Mouse (Mus musculus) stomach, embryonic 16.5 days (tissue): ENCODE data around the gene Msmb. TPM values are rescaled to one million over a fixed set of nuclear protein-coding genes. Genes with fewer than 3 reads are reported as not detected.
"Not testable (repeated sequence)": the region's sequence is repeated elsewhere in the genome, so short reads cannot be mapped to it uniquely, and the experiment has no call there.

Source experiments
- ATAC-seq: fragments of 200-750 bp; cut with Nextera tagmentation; 2 replicates; pipeline ENCODE4 v1.8.0; 2017; ENCODE audit warnings: moderate number of reproducible peaks, moderate TSS enrichment; ENCODE audit not compliant: insufficient read depth, low FRiP score
- H3K27ac ChIP-seq: fragments of 300-500 bp; sonication (generic); 2 replicates; pipeline ENCODE4 v1.5.1; 2014; ENCODE audit warnings: low read length
- H3K27me3 ChIP-seq: fragments of 300-500 bp; sonication (generic); 2 replicates; pipeline ENCODE4 v1.6.1; 2014; ENCODE audit warnings: low read length, control low read depth, mixed read lengths; ENCODE audit not compliant: control insufficient read depth, insufficient read depth
- H3K36me3 ChIP-seq: fragments of 300-500 bp; sonication (generic); 2 replicates; pipeline ENCODE4 v1.6.1; 2014; ENCODE audit warnings: low read length; ENCODE audit not compliant: control insufficient read depth, insufficient read depth
- H3K4me1 ChIP-seq: fragments of 300-500 bp; sonication (generic); 2 replicates; pipeline ENCODE4 v1.6.1; 2014; ENCODE audit warnings: low read length, control low read depth, mixed read lengths; ENCODE audit not compliant: control insufficient read depth, insufficient read depth
- H3K4me2 ChIP-seq: fragments of 300-500 bp; sonication (generic); 2 replicates; pipeline ENCODE4 v1.6.1; 2014; ENCODE audit warnings: low read depth, low read length, mixed read lengths
- H3K4me3 ChIP-seq: fragments of 300-500 bp; sonication (generic); replicated peaks from 2 replicates; pipeline ENCODE4 v1.5.1; 2014; ENCODE audit warnings: mild to moderate bottlenecking, low read length
- H3K9ac ChIP-seq: fragments of 300-500 bp; sonication (generic); 2 replicates; pipeline ENCODE4 v1.6.1; 2014; ENCODE audit warnings: low read length
- H3K9me3 ChIP-seq: fragments of 300-500 bp; sonication (generic); replicated peaks from 2 replicates; pipeline ENCODE4 v1.6.1; 2016; ENCODE audit warnings: low read length, control low read depth; ENCODE audit not compliant: control insufficient read depth
- WGBS: fragments of 180-500 bp; shearing (Covaris S2); extraction: QIAGEN DNeasy Blood & Tissue Kit; methylation state at CpG from one replicate; pipeline ENCODE4 v1.1.7; 2014; 5-methylcytosine and 5-hydroxymethylcytosine counted together
- polyA plus RNA-seq: library from polyadenylated mRNA; unstranded; fragments of >200 nt; fragmentation: Nextera tagmentation; extraction: Ambion mirVana; gene quantifications from 2 replicates; pipeline ENCODE4 v1.2.1, GENCODE M21; 2015

The Msmb gene
- polyA plus RNA-seq, 1 experiment from 2014 or later, result not detected

DNA sequence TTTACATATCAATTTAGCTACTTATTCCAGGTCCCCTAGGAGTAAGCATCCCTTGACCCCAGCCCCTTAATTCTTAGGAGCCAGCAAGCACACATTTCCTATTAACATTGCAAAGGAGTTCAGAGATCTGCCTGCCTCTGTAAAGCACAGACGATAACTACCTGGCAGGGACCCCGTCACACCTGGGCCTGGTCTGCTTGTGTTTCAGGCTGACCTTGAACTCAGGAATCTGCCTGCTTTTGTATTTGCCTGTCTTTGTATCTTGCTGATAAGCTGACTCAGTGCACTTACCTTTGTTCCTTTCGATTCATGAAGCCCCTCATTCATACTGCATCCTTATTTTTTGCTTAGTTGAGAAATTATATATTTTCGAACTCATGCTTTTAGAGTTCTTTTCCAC is 34.9 kb upstream of the Msmb start:
- H3K4me3 ChIP-seq, result no peak overlapping the region
- no peak overlapping the region for H3K4me2 ChIP-seq
- WGBS, result 90% methylated on average over 4 of the region's 4 CpGs
- no peaks in the 10 kb centered on the region for H3K27me3 ChIP-seq
- H3K36me3 ChIP-seq, result 0 out of 2 replicates have a peak, but pooled peaks cover 3% of the 10 kb centered on the region
- no peaks in the 10 kb centered on the region for H3K4me1 ChIP-seq
- ATAC-seq, result no peak
- no peaks in the 10 kb centered on the region for H3K9me3 ChIP-seq
- no peak overlapping the region for H3K27ac ChIP-seq
- H3K9ac ChIP-seq, result no peak overlapping the region

DNA sequence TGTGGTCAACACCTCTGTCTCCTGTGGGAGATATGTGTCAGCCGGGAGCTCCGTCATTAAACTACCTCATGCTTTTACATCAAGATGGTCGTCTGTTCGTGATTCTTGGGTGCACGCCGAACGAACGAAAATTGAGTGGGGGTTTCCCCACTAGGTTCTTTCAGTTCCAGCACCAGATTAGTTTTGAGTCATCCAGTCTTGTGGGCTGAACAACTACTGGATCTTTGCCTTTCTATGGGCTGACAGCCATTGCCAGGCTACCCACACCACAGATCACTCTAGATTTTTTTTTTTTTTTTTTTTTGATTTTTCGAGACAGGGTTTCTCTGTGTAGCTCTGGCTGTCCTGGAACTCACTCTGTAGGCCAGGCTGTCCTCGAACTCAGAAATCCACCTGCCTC is 29.7 kb upstream of the Msmb start:
- not testable (repeated sequence) for H3K4me1 ChIP-seq, H3K36me3 ChIP-seq, H3K9me3 ChIP-seq, ATAC-seq, H3K27me3 ChIP-seq, H3K27ac ChIP-seq, H3K9ac ChIP-seq, H3K4me2 ChIP-seq, H3K4me3 ChIP-seq
- WGBS, result 89% methylated on average over 10 of the region's 10 CpGs

DNA sequence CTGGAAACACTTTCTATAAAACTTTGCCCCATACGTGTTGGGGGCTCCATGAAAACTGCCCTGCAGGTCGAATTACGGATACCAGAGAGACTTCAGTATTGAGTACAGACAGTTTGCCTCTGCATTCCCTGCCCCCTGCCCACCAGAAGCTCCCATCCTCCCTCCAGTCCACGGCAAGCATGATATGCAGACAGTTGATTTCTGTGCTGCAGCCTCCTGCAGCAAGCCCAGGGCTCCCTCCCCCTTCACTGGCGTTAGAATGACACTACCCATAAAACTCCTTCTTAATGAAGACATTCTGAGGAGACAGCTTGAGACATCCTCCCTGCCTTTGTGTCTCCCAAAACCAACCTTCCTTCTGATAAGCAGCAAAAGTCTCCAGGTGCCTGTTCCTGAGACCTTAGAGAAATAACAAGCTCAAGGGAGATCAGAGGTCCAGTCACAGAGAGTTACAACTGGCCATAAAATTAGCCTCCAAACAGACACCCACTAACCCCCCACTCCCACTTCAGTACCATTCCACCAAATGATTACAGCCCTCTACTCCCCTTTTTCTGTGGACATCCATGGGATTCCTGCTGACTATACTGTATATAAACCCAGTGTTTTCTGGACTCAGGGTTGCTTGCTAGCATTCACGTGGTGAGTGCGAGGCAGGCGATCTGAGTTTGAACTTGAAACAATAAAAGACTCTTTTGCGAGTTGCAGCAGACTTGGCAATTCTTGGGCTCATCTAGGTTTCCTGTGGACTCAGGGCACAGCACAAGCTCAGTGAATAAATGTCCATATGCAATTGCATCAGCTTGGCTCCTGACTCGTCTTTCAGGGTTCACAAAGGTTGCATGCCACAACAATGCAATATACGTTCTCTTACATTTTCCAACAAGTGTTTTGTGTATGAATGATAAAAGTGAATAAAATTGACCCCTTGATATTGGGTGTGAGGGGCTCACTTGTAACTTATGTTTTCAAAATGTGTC is 20.6 kb upstream of the Msmb start:
- Histone ChIP-seq H3K4me3 (no peak overlapping the region), H3K4me1 (no peaks in the 10 kb centered on the region), H3K36me3 (no peaks in the 10 kb centered on the region), H3K9me3 (no peaks in the 10 kb centered on the region), H3K9ac (no peak overlapping the region), H3K27me3 (no peaks in the 10 kb centered on the region), H3K27ac (no peak overlapping the region), H3K4me2 (no peak overlapping the region)
- WGBS, result 70% methylated on average over 11 of the region's 11 CpGs
- ATAC-seq, result no peak

DNA sequence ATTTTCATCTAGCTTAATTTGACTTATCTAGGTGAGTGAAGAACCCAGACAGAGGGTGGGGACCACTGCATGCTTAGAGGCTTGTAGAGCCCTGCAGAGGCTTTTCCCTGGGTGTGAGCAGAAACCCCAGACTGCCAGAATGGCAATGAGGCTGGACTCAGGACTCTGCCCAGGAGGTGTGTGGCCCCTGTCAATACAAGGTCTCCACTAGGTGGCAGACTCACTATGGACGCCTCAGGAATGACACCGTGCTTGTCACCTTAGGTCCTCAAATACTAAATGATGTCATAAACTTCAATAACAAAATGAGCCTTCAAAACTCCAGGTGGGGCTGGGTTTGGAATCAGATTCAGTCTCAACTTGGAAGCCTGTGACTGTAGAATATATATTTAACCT is 19.9 kb upstream of the Msmb start:
- WGBS, result 53% methylated on average over 2 of the region's 2 CpGs
- no peaks in the 10 kb centered on the region for H3K4me1 ChIP-seq

DNA sequence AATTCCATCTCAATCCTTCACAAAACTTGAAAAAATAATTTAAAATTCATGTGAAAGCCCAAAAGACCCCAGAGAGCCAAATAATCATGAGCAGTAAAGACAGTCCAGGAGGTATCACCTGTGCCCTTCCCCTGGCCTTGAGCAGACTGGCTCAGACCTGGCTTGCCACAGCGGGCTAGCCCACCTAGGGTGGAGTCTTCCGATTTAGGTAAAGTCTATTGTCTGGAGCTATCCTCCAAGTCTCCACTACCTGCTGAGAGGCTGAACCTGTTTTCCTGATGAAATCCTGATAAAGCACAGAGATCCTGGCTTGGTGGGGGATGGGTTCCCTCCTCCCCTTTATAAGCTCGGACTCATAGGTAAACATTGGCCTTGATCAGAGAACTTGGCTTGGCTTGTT is 17.6 kb upstream of the Msmb start:
- Histone ChIP-seq H3K36me3 (no peaks in the 10 kb centered on the region), H3K27ac (no peak overlapping the region), H3K9me3 (no peaks in the 10 kb centered on the region), H3K27me3 (no peaks in the 10 kb centered on the region), H3K4me3 (no peak overlapping the region), H3K4me2 (no peak overlapping the region), H3K9ac (no peak overlapping the region), H3K4me1 (no peaks in the 10 kb centered on the region)
- no peak for ATAC-seq
- 55% methylated on average over 3 of the region's 3 CpGs for WGBS

More for the DNA sequence above, 19.9 kb upstream of the Msmb start:
- ATAC-seq, result no peak
- Histone ChIP-seq H3K4me2 (no peak overlapping the region), H3K9me3 (no peaks in the 10 kb centered on the region), H3K27me3 (no peaks in the 10 kb centered on the region), H3K27ac (no peak overlapping the region), H3K9ac (no peak overlapping the region), H3K4me3 (no peak overlapping the region), H3K36me3 (no peaks in the 10 kb centered on the region)

DNA sequence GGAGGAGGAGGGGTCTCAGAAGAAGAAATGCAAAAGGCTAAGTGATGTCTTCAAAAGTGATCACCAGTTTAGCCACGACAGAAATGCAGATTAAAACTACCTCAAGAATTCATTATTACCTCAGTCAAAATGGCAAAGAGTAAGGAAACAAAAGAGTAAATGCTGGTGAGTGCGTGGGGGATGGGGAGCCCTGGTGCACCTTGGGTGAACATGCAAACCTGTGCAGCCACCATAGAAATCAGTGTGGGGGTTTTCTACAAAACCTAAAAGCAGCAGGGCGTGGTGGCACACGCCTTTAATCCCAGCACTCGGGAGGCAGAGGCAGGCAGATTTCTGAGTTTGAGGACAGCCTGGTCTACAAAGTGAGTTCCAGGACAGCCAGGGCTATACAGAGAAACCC is 16.6 kb upstream of the Msmb start:
- not testable (repeated sequence) for H3K9me3 ChIP-seq, ATAC-seq, H3K4me3 ChIP-seq, H3K36me3 ChIP-seq, H3K9ac ChIP-seq, H3K4me1 ChIP-seq, H3K27me3 ChIP-seq, H3K27ac ChIP-seq, H3K4me2 ChIP-seq
- WGBS, result 83% methylated on average over 5 of the region's 5 CpGs

DNA sequence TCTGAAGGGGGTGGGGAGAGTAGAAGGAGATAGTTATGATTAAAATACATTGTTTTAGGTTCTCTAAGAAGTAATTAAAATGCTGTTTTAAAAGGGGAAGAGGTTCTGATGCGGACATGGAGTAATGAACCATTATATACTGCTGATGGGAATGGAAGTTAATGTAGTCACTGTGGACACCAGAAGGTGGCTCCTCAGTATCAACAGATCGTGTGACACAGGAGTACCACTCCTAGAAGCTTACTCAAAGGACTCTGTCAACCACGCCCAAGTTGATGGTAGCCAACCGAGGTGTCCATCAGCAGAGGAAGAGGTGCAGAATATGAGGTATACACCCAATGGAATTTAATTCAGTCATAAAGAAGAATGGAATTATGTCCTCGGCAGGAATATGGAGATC is 13.4 kb upstream of the Msmb start:
- no peak for ATAC-seq
- no peaks in the 10 kb centered on the region for H3K9me3 ChIP-seq
- H3K4me1 ChIP-seq, result no peaks in the 10 kb centered on the region
- H3K4me2 ChIP-seq, result no peak overlapping the region
- H3K4me3 ChIP-seq, result no peak overlapping the region
- H3K27ac ChIP-seq, result no peak overlapping the region
- no peaks in the 10 kb centered on the region for H3K27me3 ChIP-seq
- WGBS, result 72% methylated on average over 5 of the region's 5 CpGs
- H3K9ac ChIP-seq, result no peak overlapping the region
- H3K36me3 ChIP-seq, result no peaks in the 10 kb centered on the region

DNA sequence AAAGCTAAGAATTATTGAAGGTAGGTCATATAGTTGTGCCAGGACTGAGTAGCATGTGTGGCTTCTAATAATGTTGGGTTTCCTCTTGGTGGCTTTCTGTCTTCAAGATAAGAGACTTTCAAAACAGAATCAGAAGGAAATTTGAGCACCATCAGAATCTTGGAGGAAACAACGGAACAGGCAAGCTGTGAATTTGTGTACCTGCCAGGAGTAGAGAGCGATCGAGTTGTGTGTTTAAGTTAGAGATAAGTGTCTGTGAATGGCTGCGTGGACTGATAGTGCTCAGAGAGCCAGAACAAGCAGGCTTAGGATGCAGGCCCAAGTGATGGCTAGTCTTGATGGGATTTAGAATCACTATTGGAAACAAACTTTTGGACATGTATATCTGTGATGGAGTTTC is 10.0 kb upstream of the Msmb start:
- H3K4me1 ChIP-seq, result peaks cover 6% of the 10 kb centered on the region; the same call in 1 of the 2 replicates
- H3K9ac ChIP-seq, result no peak overlapping the region
- no peaks in the 10 kb centered on the region for H3K36me3 ChIP-seq
- H3K27me3 ChIP-seq, result no peaks in the 10 kb centered on the region
- no peaks in the 10 kb centered on the region for H3K9me3 ChIP-seq
- 46% methylated on average over 4 of the region's 4 CpGs for WGBS
- H3K27ac ChIP-seq, result no peak overlapping the region
- ATAC-seq, result no peak
- H3K4me3 ChIP-seq, result no peak overlapping the region
- no peak overlapping the region for H3K4me2 ChIP-seq

DNA sequence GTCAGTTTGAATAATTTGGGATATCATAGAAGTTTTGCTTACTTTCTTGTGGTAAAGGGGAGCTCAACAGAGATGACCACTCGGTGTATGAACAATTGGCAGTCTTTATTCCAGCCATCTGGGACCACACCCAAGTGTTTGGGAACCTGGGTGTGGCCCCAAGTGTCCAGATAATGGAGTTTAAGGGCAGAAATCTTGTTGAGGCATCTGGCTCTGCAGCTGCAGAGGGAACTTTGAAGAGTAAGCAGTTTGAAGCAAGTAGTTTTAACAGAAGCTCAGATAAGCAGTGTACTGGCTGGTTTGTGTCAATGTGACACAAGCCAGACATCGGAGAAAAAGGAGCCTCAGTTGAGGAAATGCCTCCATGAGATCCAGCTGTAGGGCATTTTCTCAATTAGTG is 7.5 kb upstream of the Msmb start:
- ATAC-seq, result peak; percentile 40; the same call in 1 of the 2 replicates
- Histone ChIP-seq H3K27ac (peak overlapping the region; percentile 49; the same call in 1 of the 2 replicates), H3K4me3 (no peak overlapping the region), H3K9ac (no peak overlapping the region), H3K4me2 (no peak overlapping the region), H3K4me1 (peaks cover 6% of the 10 kb centered on the region; the same call in 1 of the 2 replicates), H3K9me3 (no peaks in the 10 kb centered on the region), H3K27me3 (no peaks in the 10 kb centered on the region), H3K36me3 (no peaks in the 10 kb centered on the region)
- 19% methylated on average over 2 of the region's 2 CpGs for WGBS
